Mouse (Mus musculus): ENCODE data around the gene Arhgef16.

Gene Arhgef16

GRCm38 (mm10) chr4:154283671-154284070 lies 17.8 kb downstream of the Arhgef16 start:
- DNase-seq = no peak

- DNase-seq = no peak
Observed at GRCm38 (mm10) chr4:154279481-154279880, 22.0 kb downstream of the Arhgef16 start.

DNA sequence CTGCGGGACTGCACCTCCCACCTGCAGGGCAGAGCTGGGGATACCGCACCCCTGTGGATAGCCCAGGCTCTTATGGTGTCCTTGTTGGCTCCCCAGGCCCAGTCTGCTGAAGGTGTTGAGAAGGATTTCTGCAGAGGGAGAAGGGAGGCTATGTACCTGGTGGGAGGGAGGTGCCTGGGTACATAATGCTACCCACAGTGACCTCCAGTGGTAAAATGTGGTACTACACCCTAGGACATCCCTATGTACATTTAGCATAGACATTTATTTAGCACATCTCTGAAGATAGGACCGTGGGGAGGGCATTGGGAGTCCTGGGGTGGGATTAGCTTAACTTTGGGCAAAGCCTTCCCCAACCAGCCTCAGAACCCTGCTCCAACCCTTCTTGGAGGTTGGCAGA lies 28.5 kb downstream of the Arhgef16 start:
- peak; percentile 85 for DNase-seq

- DNase-seq = peak; percentile 14
Observed at GRCm38 (mm10) chr4:154269520-154269919, 32.0 kb downstream of the Arhgef16 start.

- DNase-seq = no peak
Observed at GRCm38 (mm10) chr4:154267511-154267910, 34.0 kb downstream of the Arhgef16 start.

- DNase-seq = no peak
Observed at GRCm38 (mm10) chr4:154262071-154262470, 39.4 kb downstream of the Arhgef16 start.

- DNase-seq = no peak
Observed at GRCm38 (mm10) chr4:154260755-154261154, 40.7 kb downstream of the Arhgef16 start.

- DNase-seq = no peak
Observed at GRCm38 (mm10) chr4:154252537-154253255, 48.8 kb downstream of the Arhgef16 start.

GRCm38 (mm10) chr4:154249316-154249715 lies 52.2 kb downstream of the Arhgef16 start:
- DNase-seq = no peak

GRCm38 (mm10) chr4:154248092-154248805 lies 53.2 kb downstream of the Arhgef16 start:
- no peak for DNase-seq

DNA sequence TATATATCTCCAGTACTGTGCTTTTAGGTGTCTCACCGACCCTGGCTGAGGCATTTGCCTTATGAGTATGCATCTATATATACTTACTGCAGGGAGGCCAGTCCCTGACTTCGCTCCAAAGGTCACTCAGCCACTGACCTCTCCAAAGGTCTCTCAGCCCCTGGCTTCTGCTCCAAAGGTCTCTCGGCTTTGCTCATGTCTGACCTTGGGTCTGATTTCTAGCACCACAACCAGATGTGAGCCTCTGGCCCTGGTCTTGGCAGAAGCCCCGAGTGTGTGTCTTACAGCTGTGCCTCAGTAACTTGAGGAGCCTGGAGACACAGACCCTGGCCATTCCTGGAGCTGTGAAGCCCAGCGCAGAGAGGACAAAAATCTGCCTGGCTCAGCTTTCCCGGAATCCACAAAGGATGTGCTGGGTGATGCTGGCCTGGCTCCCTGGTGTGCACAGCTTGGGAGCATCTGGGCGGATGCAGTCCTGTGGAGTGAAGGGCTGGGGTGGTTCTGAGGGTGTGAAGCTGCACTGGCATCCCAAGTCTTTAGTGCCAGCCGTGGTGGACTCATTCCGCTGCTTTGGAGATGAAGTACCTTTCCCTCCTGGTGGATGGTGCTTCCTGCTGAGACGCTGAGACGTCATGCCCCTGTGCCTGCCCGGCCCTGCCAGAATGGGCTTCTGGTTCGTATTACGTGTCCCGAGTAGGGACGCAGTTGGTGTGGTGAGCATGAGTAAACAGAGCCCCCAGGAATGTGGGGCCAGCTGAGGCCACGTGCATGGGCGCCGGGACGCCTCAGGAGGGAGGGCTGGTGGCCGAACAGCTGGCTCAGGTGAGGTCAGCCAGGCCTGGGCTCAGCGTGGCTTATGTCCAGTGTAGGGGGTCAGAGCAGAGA lies 54.0 kb downstream of the Arhgef16 start:
- no peak for DNase-seq

- DNase-seq = peak; percentile 93
Observed at GRCm38 (mm10) chr4:154246115-154247040, 55.1 kb downstream of the Arhgef16 start.

- DNase-seq = peak; percentile 15
Observed at GRCm38 (mm10) chr4:154245342-154245741, 56.1 kb downstream of the Arhgef16 start.

- no peak for DNase-seq
Observed at GRCm38 (mm10) chr4:154240608-154241007, 60.9 kb downstream of the Arhgef16 start.

DNA sequence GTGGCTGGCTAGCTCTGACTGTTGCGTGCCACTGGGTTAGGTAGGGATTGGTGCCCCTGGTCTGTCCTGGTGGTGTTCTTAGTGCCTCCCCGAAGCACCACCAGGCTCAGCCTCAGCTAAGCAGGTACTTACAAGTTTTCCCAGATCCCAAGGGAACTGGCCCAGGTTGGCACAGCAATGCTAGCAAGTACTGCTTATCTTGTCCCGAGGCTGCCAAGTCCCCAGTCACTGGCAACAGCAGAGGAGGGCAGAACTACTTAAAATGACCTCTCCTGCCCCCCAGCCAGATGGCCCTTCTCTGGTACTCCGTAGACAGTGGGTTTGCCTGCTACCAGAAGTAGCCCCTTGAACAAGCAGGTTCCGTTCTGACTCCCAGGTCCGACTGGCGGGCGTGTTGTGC lies 62.3 kb downstream of the Arhgef16 start:
- no peak for DNase-seq

GRCm38 (mm10) chr4:154237306-154237705 lies 64.2 kb downstream of the Arhgef16 start:
- no peak for DNase-seq

- no peak for DNase-seq
Observed at GRCm38 (mm10) chr4:154236893-154237292, 64.6 kb downstream of the Arhgef16 start.

- no peak for DNase-seq
Observed at GRCm38 (mm10) chr4:154236001-154236400, 65.5 kb downstream of the Arhgef16 start.

GRCm38 (mm10) chr4:154232295-154232694 lies 69.2 kb downstream of the Arhgef16 start:
- no peak for DNase-seq

DNA sequence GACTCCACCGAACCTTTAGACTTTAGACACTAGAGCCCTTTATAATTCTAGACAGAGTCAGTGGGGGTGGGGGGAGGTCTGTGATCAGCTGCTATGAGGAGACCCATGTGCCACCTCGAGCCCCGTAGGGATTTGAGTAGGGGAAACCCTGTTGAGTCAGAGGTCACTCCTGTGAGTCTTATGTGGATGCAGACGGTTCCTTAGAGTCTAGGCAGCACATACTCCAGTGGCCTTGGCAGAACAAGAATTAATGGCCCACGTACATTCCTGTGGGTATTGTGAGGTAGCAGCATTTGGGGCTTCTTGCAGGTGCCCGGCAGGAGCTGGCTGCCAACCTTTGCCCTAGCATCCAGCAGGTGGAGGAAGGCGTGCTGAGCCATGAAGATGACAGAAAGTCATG lies 70.1 kb downstream of the Arhgef16 start:
- no peak for DNase-seq

GRCm38 (mm10) chr4:154229569-154229968 lies 71.9 kb downstream of the Arhgef16 start:
- DNase-seq = no peak
